Mouse (Mus musculus) left cerebral cortex, postnatal 36 days (tissue): ENCODE results near the gene Skint1. TPM values are rescaled to one million over a fixed set of nuclear protein-coding genes. Genes with fewer than 3 reads are reported as not detected.
"Not testable (repeated sequence)": the region's sequence is repeated elsewhere in the genome, so short reads cannot be mapped to it uniquely, and the experiment has no call there.

Source experiments
- DNase-seq, 2 experiments: peaks; one replicate each; pipeline ENCODE4 v3.0.0; 2021 to 2022; ENCODE audit warnings: low spot score in 2 of 2, mixed read lengths in 1 of 2
- intact Hi-C: fragments of 180-260 bp; cut with DNase I; formaldehyde crosslinking; loops from one replicate; pipeline ENCODE4 v1.15.1; 2025
- total RNA-seq, 2 experiments: library from RNA; stranded (reverse); gene quantifications; 2 replicates each; pipeline ENCODE4 v1.2.3; 2021

The Skint1 gene
- not detected for total RNA-seq

DNA sequence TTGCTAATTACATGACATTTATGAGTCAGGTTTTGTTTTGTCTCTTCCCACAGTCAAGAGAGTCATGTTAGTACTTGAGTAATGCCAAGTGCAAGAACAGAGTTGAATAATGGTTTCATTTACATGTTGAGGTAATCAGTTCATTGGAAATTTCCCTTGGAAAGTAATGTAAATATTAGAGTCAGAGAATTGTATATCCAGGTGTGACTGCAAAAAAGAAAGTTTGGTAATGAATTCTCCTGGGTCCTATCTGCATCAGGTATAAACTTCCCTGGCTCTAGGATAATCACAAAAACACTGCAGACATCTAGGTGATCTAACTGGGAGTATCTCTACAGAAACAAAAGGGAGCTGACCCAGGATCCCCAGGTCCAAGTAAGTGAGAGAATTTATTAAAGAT lies at the start of gene Skint1:
Gene Skint1, plus strand, starts transcription at position 301 of the 400 bp plus-strand sequence.
- DNase-seq: no peak

DNA sequence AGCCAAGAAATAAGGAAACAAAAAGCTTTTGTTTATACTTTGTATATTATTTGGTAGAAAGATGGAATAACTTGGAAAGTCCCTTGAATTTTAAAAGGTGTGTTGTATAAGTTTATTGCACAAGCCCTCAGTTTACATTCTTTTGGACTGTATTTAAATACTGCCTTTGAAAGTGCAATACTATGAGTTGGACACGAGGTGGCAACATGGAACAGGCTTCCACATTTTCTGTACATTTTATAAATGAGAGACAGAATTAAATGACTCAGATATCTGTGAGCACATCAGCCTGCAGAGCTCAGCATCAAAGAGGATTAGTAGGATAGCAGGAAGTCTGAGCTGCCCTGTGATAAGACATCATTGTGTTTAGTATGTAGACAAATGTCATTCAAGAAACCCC lies 44.8 kb upstream of the Skint1 start:
- intact Hi-C loops: no loop called here

More for the DNA sequence above, at the start of gene Skint1:
- intact Hi-C loops: no loop called here

DNA sequence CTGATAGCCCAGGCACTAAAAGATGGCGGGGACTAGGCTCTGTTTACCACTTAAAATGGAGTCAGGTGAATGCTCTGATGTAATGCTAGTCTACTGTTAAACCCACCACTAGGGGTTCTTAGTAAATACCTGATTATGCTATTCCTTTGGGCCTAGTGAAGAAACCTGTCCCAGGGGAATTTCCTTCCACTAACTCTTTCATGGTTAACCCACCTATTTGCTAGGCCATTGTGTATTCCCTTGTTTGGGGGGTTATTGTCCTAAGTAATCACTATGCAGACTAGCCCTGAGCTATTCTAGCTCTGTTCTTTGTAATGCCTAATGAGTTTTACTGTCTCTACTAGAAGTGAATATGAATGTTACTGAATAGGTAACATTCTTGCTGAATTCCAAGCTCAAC lies 42.8 kb upstream of the Skint1 start:
- intact Hi-C loops, DNase-seq: not testable (repeated sequence)

More for the DNA sequence above, 44.8 kb upstream of the Skint1 start:
- DNase-seq: no peak

DNA sequence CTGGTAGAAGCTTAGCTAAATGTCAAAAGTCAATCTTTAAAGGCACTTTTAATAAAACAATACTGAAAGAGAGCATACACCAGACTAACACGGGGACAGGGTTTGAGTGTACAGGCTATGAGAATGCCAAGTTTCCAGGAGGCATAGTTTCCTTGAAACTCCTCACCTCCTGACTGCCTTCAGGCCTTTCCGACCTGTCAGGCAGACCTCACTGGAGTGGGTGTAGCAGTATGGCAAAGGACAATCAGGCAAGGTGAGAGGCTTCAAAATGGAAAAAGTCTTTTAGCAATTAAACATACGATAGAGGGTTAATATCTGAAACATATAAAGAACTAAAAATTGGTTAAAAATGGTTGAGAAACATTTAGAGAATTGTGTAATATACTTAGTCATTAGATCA lies 42.4 kb upstream of the Skint1 start:
- no peak for DNase-seq
- intact Hi-C loops: no loop called here

DNA sequence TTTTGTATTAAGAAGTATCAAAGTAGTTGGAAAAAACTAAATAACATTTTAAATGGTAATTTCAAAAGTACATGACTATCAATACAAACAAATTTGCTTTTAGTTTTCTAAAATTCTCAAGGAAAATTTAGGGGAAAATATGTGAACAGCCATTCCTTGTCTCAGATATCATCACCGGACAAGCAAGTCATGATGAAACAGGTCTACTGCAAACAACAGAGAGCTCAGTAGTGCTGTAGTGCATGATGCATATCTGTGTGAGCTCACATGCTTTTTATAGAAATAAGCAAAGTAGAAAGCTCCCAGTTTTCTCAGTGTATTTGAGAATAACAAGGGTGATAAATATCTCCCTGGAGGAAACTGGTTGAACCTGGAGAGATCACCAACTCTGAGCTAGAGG lies 33.4 kb upstream of the Skint1 start, which contains the start of gene Skint7:
Gene Skint7, plus strand, starts transcription at position 301 of the 400 bp plus-strand sequence.
- intact Hi-C loops: no loop called here
- no peak for DNase-seq

DNA sequence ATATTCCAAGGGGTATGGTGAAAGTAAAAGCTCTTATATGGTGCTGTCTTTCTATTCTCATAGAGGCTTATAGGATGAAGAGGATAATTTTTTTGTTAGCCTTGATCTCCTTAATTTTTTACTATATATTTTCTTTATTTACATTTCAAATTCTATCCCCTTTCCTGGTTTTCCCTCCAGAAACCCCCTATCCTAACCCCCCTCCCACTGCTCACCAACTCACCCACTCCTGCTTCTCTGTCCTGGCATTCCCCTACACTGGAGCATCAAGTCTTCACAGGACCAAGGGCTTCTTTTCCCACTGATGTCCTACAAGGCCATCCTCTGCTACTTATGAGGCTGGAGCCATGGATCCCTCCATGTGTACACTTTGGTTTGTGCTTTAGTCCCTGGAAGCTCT lies 65.6 kb downstream of the Skint1 start, which contains the start of gene Skint4:
Gene Skint4, plus strand, starts transcription at position 301 of the 400 bp plus-strand sequence.
- intact Hi-C loops: no loop called here
- no peak for DNase-seq

Other genes starting within 250 kb of the Skint1 start
- gene Slc5a9, start 103.4 kb upstream of the Skint1 start, total RNA-seq: not detected
- gene Skint8, start 86.9 kb upstream of the Skint1 start, total RNA-seq: under 1 TPM in 1 of 2 experiments, not detected in 1; 0.12 TPM
- gene Skint7, start 33.3 kb upstream of the Skint1 start, total RNA-seq: under 1 TPM in 1 of 2 experiments, not detected in 1; 0.27 TPM
- gene Skint4, start 65.7 kb downstream of the Skint1 start, total RNA-seq: not detected
- not detected for gene Skint3, start 226.0 kb downstream of the Skint1 start, total RNA-seq